Mouse (Mus musculus) heart, adult 2 months (tissue): ENCODE data around the gene Arl4c. TPM values are rescaled to one million over a fixed set of nuclear protein-coding genes. Genes with fewer than 3 reads are reported as not detected.

Source experiments
- DNase-seq, 2 experiments: peaks; one replicate each; pipeline ENCODE4 v3.0.0; 2021
- H3K27ac ChIP-seq: fragments of 200-600 bp; 2 replicates; pipeline ENCODE4 v1.8.1; 2022
- H3K27me3 ChIP-seq: fragments of 200-500 bp; 2 replicates; pipeline ENCODE4 v1.6.1; 2012; ENCODE audit warnings: mild to moderate bottlenecking, low read length, inconsistent platforms, mixed read lengths; ENCODE audit not compliant: control insufficient read depth, insufficient read depth
- H3K36me3 ChIP-seq: fragments of 200-500 bp; 2 replicates; pipeline ENCODE4 v1.6.1; 2012; ENCODE audit warnings: low read length, inconsistent platforms; ENCODE audit not compliant: control insufficient read depth, insufficient read depth
- H3K4me1 ChIP-seq: fragments of 200-500 bp; 2 replicates; pipeline ENCODE4 v1.6.1; 2011; ENCODE audit warnings: low read length; ENCODE audit not compliant: control insufficient read depth, insufficient read depth
- H3K4me3 ChIP-seq: fragments of 200-600 bp; 2 replicates; pipeline ENCODE4 v1.8.1; 2022
- H3K79me2 ChIP-seq: fragments of 200-500 bp; replicated peaks from 2 replicates; pipeline ENCODE4 v1.6.1; 2012; ENCODE audit warnings: mild to moderate bottlenecking, inconsistent platforms, low read length, moderate library complexity, mixed read lengths; ENCODE audit not compliant: control insufficient read depth, insufficient read depth
- H3K9ac ChIP-seq: fragments of 200-500 bp; 2 replicates; pipeline ENCODE4 v1.6.1; 2012; ENCODE audit warnings: low read depth, mild to moderate bottlenecking, control low read depth, inconsistent platforms, low read length, mixed read lengths
- CTCF ChIP-seq: fragments of 200-600 bp; IDR thresholded peaks from 2 replicates; pipeline ENCODE4 v1.8.1; 2022; ENCODE audit warnings: antibody characterized with exemption, mild to moderate bottlenecking, moderate library complexity
- EP300 ChIP-seq: fragments of 200-500 bp; IDR thresholded peaks from 2 replicates; pipeline ENCODE4 v1.6.1; 2011; ENCODE audit warnings: low read depth, low read length, control low read depth; ENCODE audit not compliant: insufficient read depth
- POLR2A ChIP-seq: fragments of 200-500 bp; IDR thresholded peaks from 2 replicates; pipeline ENCODE4 v1.6.1; 2011; ENCODE audit warnings: mild to moderate bottlenecking, low read depth, low read length, control low read depth; ENCODE audit not compliant: insufficient read depth
- WGBS: fragments of 180-500 bp; shearing (Covaris S2); methylation state at CpG from one replicate; pipeline ENCODE4 v1.1.7; 2018; 5-methylcytosine and 5-hydroxymethylcytosine counted together
- intact Hi-C: fragments of 180-260 bp; cut with DNase I; formaldehyde crosslinking; loops from one replicate; pipeline ENCODE4 v1.15.1; 2025
- long read RNA-seq: library from polyadenylated mRNA; stranded (forward); transcript quantifications from one replicate; pipeline ENCODE4 v2.0.0, GENCODE M21; 2021
- polyA plus RNA-seq: library from polyadenylated mRNA; depleted of rRNA; stranded (reverse); fragments of >200 nt; gene quantifications from 2 replicates; pipeline ENCODE4 v1.2.3, GENCODE M21; 2012; rRNA removed
- total RNA-seq, 2 experiments: library from RNA; stranded (reverse); gene quantifications; 2 replicates each; pipeline ENCODE4 v1.2.3; 2021

Arl4c gene
- total RNA-seq, result 1 to 10 TPM; 4.5 to 4.9 TPM
- polyA plus RNA-seq, result 3.4 and 3.6 TPM in 2 replicates
- long read RNA-seq, transcript Arl4c-202 (1 exons, 3,997 nt), result major isoform, 6 of 7 reads
- long read RNA-seq, partial matches to known transcripts, result 0 of 7 reads
- long read RNA-seq, other reads (novel, unspliced or antisense), result 1 of 7 reads

- 1% methylated on average over 89 of the region's 91 CpGs for WGBS
- TF ChIP-seq EP300, result no peak
- TF ChIP-seq POLR2A, result peak; percentile 59; the same call in 1 of the 2 replicates
- peak; percentile 35 for TF ChIP-seq CTCF
Measured at GRCm38 (mm10) chr1:88701870-88702661, at the start of gene Arl4c. Gene Arl4c, minus strand, starts transcription at chr1:88702221.

GRCm38 (mm10) chr1:88751332-88751731, 49.3 kb upstream of the Arl4c start:
- DNase-seq, result no peak
- no peak for TF ChIP-seq EP300
- no peak for TF ChIP-seq POLR2A
- TF ChIP-seq CTCF, result no peak
- intact Hi-C loops, result no loop called here
- no peaks in the 10 kb centered on the region for H3K36me3 ChIP-seq
- H3K79me2 ChIP-seq, result no peaks in the 10 kb centered on the region
- H3K27me3 ChIP-seq, result no peaks in the 10 kb centered on the region
- H3K27ac ChIP-seq, result no peak overlapping the region
- WGBS, result 86% methylated on average over 6 of the region's 6 CpGs
- H3K4me1 ChIP-seq, result no peaks in the 10 kb centered on the region
- H3K4me3 ChIP-seq, result no peak overlapping the region
- H3K9ac ChIP-seq, result no peak overlapping the region

More at GRCm38 (mm10) chr1:88701870-88702661, at the start of gene Arl4c:
- Histone ChIP-seq H3K9ac (peak within 1 kb of the TSS; percentile 74), H3K27me3 (no peaks in the 10 kb centered on the region), H3K4me3 (peak within 1 kb of the TSS; percentile 81), H3K27ac (peak within 1 kb of the TSS; percentile 88), H3K4me1 (peaks cover 5% of the 10 kb centered on the region), H3K79me2 (no peaks in the 10 kb centered on the region; the same call in 1 of the 2 replicates), H3K36me3 (no peaks in the 10 kb centered on the region)
- peak; percentile 91 to 92 for DNase-seq
- intact Hi-C loops, result loop anchor here (5.0 kb wide), 2 partner anchors 40 to 65 kb away; no protein-coding TSS in a partner anchor

GRCm38 (mm10) chr1:88750576-88750975, 48.6 kb upstream of the Arl4c start:
- intact Hi-C loops, result no loop called here
- no peaks in the 10 kb centered on the region for H3K79me2 ChIP-seq

GRCm38 (mm10) chr1:88750126-88750525, 48.1 kb upstream of the Arl4c start:
- no peaks in the 10 kb centered on the region for H3K27me3 ChIP-seq
- no peaks in the 10 kb centered on the region for H3K36me3 ChIP-seq
- TF ChIP-seq POLR2A, result no peak
- TF ChIP-seq CTCF, result peak; percentile 67
- intact Hi-C loops, result no loop called here
- H3K79me2 ChIP-seq, result no peaks in the 10 kb centered on the region
- H3K9ac ChIP-seq, result no peak overlapping the region
- peak; percentile 14 to 29 for DNase-seq
- WGBS, result 81% methylated on average over 3 of the region's 3 CpGs
- H3K4me3 ChIP-seq, result no peak overlapping the region
- H3K4me1 ChIP-seq, result peaks cover 1% of the 10 kb centered on the region; the same call in 1 of the 2 replicates
- no peak overlapping the region for H3K27ac ChIP-seq

More at GRCm38 (mm10) chr1:88750576-88750975, 48.6 kb upstream of the Arl4c start:
- no peaks in the 10 kb centered on the region for H3K36me3 ChIP-seq
- 78% methylated on average over 7 of the region's 7 CpGs for WGBS
- no peaks in the 10 kb centered on the region for H3K27me3 ChIP-seq
- H3K9ac ChIP-seq, result no peak overlapping the region
- no peaks in the 10 kb centered on the region for H3K4me1 ChIP-seq
- TF ChIP-seq CTCF (no peak), EP300 (no peak), POLR2A (no peak)
- H3K27ac ChIP-seq, result no peak overlapping the region
- DNase-seq, result no peak
- H3K4me3 ChIP-seq, result no peak overlapping the region

- no peak for DNase-seq
- Histone ChIP-seq H3K9ac (no peak overlapping the region), H3K36me3 (no peaks in the 10 kb centered on the region), H3K4me1 (peaks cover 1% of the 10 kb centered on the region; the same call in 1 of the 2 replicates), H3K79me2 (no peaks in the 10 kb centered on the region), H3K27ac (no peak overlapping the region), H3K27me3 (no peaks in the 10 kb centered on the region), H3K4me3 (no peak overlapping the region)
- TF ChIP-seq CTCF (no peak), EP300 (no peak), POLR2A (no peak)
- intact Hi-C loops, result loop anchor here (5.0 to 10.0 kb wide), 3 partner anchors 318 to 876 kb away; no protein-coding TSS in a partner anchor
- 74% methylated on average over 8 of the region's 8 CpGs for WGBS
Measured at GRCm38 (mm10) chr1:88749106-88749505, 47.1 kb upstream of the Arl4c start.

- peak; percentile 73 to 77 for DNase-seq
- H3K9ac ChIP-seq, result no peak overlapping the region
- H3K79me2 ChIP-seq, result no peaks in the 10 kb centered on the region
- intact Hi-C loops, result loop anchor here (2.0 to 10.0 kb wide), 4 partner anchors 322 to 880 kb away; no protein-coding TSS in a partner anchor
- H3K4me3 ChIP-seq, result no peak overlapping the region
- no peaks in the 10 kb centered on the region for H3K27me3 ChIP-seq
- no peaks in the 10 kb centered on the region for H3K36me3 ChIP-seq
- TF ChIP-seq CTCF (peak; percentile 97), EP300 (peak; percentile 96), POLR2A (no peak)
- peaks cover 1% of the 10 kb centered on the region; the same call in 1 of the 2 replicates for H3K4me1 ChIP-seq
- no peak overlapping the region for H3K27ac ChIP-seq
- WGBS, result under 1% methylated on average over 8 of the region's 8 CpGs
Measured at GRCm38 (mm10) chr1:88745256-88745655, 43.2 kb upstream of the Arl4c start.
